Mouse (Mus musculus) A20 (cell line): ENCODE data around the gene Rasgef1b.
"Not testable (repeated sequence)": the region's sequence is repeated elsewhere in the genome, so short reads cannot be mapped to it uniquely, and the experiment has no call there.

Experiments used
- DNase-seq: peaks from one replicate; pipeline ENCODE4 v3.0.0-alpha.2; 2011; ENCODE audit warnings: low read depth, low spot score

Rasgef1b gene

DNA sequence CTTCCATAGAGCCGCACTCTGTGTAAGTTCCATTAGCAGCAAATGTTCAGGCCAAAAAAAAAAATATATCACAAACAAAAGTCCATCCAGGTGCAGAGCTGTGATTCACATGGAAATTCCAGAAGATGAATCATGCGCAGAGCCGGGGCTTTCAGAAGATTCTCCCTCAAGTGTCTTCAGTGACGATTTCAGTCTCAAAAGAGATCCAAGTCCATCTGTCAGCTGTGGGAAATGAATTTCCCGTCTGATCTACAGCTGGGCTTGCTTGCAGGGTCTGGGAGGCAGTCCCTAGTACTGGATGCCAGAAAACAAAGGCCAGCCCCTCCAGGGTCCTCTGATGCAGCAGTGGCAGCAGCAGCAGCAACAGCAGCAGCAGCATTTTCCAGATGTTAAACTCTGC lies 510.5 kb downstream of the Rasgef1b start:
- no peak for DNase-seq

DNA sequence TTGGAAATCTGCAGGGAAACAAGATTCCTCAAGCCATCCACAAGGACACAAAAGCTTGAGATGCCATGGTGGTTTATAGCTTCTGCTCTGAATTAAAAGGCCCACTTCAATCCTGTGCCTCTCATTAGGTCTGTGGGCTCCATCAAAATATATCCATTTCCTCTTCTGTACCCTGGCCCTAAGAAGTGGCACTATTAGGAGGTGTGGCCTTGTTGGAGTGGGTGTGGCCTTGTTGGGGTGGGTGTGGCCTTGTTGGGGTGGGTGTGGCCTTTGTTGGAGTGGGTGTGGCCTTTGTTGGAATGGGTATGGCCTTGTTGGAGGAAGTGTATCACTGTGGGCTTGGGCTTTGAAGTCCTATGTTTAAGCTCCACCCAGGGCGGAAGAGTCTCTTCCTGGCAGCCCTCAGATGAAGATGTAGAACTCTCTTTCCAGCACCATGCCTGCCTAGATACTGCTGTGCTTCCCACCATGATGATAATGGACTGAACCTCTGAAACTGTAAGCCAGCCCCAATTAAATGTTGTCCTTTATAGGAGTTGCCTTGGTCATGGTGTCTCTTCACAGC lies 512.2 kb downstream of the Rasgef1b start:
- not testable (repeated sequence) for DNase-seq

DNA sequence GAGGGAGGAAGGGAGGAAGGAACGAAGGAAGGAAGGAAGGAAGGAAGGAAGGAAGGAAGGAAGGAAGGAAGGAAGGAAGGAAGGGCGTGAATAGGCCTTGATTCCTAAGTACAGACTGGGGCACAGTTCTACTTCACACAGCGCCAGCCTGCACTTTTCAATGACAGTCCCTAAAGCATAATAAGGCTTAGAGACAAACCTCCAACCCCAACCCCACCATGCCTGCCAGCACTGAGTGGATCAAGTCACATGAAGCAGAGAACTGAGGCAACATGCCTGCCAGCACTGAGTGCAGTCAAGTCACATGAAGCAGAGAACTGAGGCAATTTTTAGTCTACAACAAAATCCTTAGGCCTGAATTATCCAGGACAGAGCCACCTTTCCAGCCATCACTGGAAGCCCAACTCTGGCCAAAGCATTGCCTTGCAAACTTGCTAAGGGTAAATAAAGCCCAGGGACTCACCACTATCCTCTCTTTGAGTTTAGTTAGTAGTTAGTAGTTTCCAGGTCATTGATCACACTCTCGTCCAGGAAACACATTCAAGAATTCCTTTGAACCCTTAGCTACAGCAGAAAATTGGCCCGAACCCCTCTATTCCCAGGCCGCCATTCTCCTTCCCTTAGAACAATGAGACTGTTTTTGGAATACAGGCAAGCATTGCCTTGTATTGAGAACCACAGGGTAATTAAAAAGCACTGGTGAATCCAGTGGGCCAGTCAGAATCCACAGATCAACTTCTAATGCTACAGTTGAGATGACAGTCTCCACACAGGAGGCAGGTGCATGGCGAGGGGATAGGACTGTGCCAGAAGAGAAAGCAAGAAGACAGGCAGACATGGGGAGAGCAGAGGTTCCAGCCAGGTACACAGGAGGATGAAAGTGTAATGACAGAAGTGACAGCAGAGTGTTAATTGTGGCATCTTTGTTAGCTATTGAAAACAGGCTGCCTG lies 513.4 kb downstream of the Rasgef1b start:
- no peak for DNase-seq

DNA sequence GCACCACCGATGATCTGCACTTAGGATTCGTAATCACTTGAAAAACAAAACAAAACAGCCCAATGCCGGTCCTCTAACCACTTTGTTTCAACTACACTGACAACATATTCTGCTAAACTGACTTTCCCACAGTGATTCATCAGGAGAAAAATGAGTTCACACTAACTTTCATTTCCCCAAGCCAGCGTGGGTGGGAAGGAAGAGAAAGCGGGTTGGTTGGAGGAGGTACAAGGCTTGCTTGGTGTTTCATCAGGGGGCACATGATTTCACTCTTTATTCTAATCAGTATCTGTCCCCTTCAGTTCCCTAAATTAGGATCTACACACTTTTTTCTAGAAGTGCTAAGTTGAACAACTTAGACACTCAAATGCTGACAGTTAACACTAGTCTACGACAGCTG lies 514.5 kb downstream of the Rasgef1b start:
- no peak for DNase-seq

GRCm38 (mm10) chr5:99213211-99213610 lies 515.7 kb downstream of the Rasgef1b start:
- no peak for DNase-seq

DNA sequence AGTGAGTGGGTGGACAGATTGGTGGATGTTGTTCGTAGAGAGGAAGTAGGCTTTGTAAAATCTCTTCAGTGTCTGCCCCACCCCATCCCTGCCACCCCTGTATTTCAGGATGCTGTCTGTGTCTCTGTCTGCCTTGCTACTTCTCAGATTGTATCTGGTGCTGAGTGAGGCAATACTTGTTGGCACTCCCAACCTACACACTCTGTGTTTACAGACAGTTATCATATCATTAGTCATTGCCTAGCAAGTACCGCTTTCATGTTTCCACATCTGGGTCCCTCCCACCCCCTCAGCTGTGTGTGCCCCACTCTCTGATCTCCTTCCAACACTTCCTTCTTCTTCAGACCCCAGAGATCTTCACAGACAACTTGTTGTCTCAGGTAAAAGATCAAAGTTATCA lies 525.4 kb downstream of the Rasgef1b start:
- no peak for DNase-seq

- no peak for DNase-seq
These were observed 526.6 kb downstream of the Rasgef1b start for GRCm38 (mm10) chr5:99202074-99202837.

- DNase-seq = no peak
These were observed 533.4 kb downstream of the Rasgef1b start for GRCm38 (mm10) chr5:99195436-99195835.

DNA sequence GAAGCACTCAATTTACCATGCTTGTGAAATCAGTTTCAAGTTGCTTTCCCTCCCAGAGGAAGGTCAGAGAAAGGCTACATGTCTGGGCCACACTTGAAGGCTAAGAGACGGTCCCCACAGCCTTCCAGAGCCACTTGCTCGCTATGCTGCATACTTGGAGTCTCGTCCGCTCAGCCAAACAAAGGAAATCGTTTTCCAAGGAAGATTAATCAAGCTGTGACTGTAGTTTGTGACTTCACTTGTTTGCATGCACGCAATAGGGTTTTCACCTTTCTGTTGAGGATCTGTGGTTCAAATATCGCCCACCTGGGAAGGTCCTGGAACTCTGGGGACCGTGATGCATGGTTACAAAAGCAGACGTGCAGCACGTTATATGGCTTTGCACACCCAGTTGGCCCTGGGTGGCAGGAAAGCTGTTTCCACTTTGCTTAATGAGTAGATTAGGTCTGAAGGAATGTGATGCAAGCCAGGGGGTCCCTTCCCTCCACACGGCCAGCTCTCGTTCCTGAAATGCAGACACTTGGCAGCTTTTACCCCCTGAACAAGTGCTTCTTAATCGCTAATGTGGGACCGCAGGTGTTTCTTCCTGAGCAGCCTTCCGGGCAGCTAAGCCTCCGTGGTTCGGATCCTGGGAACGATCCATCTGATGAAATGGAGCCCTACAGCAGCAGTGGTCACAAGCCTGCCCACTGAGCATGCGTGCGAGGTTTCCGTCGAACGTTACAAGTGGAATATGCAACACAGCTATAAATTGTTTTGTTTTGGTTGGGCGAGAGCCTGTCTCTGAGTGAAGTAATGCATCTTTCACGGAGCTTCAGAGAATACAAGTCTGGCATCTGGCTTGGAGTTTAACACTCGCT lies 537.7 kb downstream of the Rasgef1b start:
- no peak for DNase-seq

DNA sequence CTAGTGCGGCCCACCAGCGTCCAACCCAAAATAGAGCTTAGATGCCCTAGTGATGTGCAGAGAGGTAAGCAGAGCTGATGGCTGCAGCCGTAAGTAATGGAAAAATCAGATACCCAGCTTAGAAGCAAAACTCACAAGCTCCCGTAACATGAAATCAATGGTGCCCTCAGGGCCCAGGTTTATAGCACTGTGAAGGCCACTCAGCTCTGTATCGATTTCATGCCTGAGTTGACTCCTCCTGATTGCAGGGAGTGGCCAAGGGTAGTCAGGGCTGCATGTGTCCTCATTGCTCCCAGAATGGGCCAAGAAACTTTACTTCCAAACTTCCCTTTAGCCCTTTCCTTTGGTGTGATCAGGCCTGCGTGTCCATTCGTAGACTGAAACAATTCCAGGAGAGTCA lies 545.2 kb downstream of the Rasgef1b start:
- DNase-seq = no peak

DNA sequence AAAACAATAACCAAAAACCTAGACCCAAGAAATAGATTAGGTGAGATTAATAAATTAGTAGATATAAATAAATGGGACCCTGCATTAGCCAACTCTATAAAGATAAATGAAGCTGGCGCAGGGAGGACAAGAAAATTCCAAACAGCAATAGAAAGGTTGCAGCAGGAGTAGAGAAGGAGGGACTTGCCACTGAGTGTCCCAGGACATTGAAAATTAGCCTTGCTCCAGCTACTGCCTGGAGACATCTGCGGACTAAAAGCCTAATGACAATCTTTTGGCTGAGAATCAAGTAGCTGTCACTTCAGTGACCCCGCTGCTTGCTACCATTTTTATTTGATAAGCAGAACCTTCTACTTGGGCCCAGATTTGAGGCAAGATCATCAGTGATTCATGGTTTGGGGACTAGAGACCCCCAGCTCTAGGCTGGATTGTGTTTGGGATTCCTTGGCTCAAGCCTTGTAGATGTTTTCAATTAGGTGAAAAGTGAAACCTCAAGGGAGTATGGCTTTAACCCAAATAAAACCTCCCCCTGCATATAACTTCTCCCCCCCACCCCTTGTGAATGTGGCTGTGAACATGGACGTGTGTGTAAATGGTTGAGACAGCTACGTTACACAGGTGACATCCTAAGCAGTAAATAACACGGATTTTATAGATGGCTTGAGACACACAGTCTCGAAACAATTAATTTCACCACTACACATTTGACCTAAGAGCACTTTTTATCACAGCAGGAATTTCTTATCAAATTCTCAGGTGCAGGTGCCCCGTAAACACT lies 554.1 kb downstream of the Rasgef1b start:
- DNase-seq = no peak

GRCm38 (mm10) chr5:99169836-99170235 lies 559.0 kb downstream of the Rasgef1b start:
- DNase-seq = no peak

GRCm38 (mm10) chr5:99167767-99168166 lies 561.1 kb downstream of the Rasgef1b start:
- no peak for DNase-seq
